13 mouse cellular contexts compared by ENCODE assay signal in the genomic region with DNA sequence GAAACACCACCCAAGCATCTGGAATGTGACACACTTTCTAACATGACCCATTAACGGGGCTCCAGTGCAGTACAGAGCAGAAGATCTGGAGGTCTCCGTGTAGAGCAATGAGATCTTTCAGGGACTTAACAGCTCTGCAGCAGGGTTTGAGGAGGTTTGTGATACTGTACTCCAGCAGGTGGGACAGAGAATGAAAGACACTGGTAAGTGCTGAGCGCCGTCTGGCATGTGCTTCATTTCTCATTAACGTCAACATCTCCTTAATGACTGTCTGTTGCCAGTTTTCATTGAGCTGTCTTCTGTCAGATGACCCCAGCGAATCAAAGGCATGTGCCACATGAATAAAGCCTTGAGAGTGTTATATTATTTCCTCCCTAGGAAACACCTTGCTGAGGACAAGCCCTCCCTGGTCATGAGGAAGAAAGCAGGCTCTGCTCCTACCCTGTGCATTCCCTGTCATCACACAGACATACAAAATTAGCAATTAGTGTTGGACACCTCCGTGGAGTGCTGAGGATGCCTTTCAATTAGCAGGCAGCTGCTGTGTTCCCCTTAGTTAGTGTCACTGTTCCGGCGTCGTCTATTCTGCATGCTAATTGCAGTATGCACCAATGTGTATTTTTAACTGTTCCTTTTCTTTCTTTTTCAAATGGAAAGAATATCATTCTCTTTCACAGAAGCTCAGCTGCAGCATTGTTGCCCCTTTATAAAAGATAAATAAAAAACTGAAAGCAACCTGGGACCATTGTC.
A peak's percentile ranks its signal among the peaks of the same experiment; 100 is the strongest.
DNase-seq lines count a peak whose midpoint lies in the region; ATAC-seq and TF ChIP-seq lines count a peak whose summit lies in the region.
"Had no signal": no experiment of that assay in that cellular context is flagged by ENCODE, and none has a peak within 500 bp of the region (broad histone marks: within the 10 kb centered on the region; RNA-seq: fewer than 3 reads in every experiment).

No protein-coding gene starts in this region.

- H3K27ac ChIP-seq in forebrain, postnatal 0 days (ENCODE audit: low read depth, low read length): 0 out of 2 replicates have a peak overlapping the region, but pooled peaks have one; percentile 51
- no peak overlapping the region for H3K27ac ChIP-seq in midbrain, embryonic 14.5 days (replicated peaks; ENCODE audit: low read depth, low read length)
- no peak overlapping the region for H3K27ac ChIP-seq in stomach, postnatal 0 days (replicated peaks)

- WGBS in forebrain, postnatal 0 days: 10% methylated on average over 10 of the region's 10 CpGs
- WGBS in midbrain, embryonic 14.5 days: 31% methylated on average over 10 of the region's 10 CpGs
- WGBS in stomach, postnatal 0 days: 61% methylated on average over 10 of the region's 10 CpGs

- peak; percentile 43 to 49 for DNase-seq in right cerebral cortex, postnatal 10 days (ENCODE audit: low spot score in 2 of 2)
- no peak for DNase-seq in right cerebral cortex, adult 2 months (ENCODE audit: low spot score in 2 of 2)
- peak; percentile 71 for DNase-seq in forebrain, postnatal 0 days
- peak; percentile 64 for DNase-seq in midbrain, embryonic 14.5 days
- no peak for DNase-seq in thymus, adult 18-20 months
- no peak for DNase-seq in stomach, postnatal 0 days (ENCODE audit: low spot score)
- DNase-seq: cerebellum, postnatal 36 days; gastrocnemius, postnatal 14 days; lung, postnatal 4 days; thymus, postnatal 36 days had no signal

- no peak for TF ChIP-seq EP300 in stomach, postnatal 0 days (optimal IDR thresholded peaks at IDR 0.05)

- no peak overlapping the region for H3K4me3 ChIP-seq in forebrain, postnatal 0 days (ENCODE audit: low read depth, low read length)
- H3K4me3 ChIP-seq in midbrain, embryonic 14.5 days (replicated peaks; ENCODE audit: low read depth, low read length): no peak overlapping the region
- H3K4me3 ChIP-seq in stomach, postnatal 0 days (ENCODE audit: low read depth, low read length): no peak overlapping the region

- 0 out of 2 replicates have a peak, but pooled peaks cover 3% of the 10 kb centered on the region for H3K27me3 ChIP-seq in forebrain, postnatal 0 days (ENCODE audit: insufficient read depth, low read length)
- no peaks in the 10 kb centered on the region for H3K27me3 ChIP-seq in midbrain, embryonic 14.5 days (ENCODE audit: control insufficient read depth, insufficient read depth, low read length)
- no peaks in the 10 kb centered on the region for H3K27me3 ChIP-seq in stomach, postnatal 0 days (ENCODE audit: control insufficient read depth, insufficient read depth, low read length)
- H3K27me3 ChIP-seq: CH12.LX had no signal

- H3K9ac ChIP-seq in forebrain, postnatal 0 days: no peak overlapping the region
- H3K9ac ChIP-seq in midbrain, embryonic 14.5 days (replicated peaks; ENCODE audit: low read length): no peak overlapping the region
- H3K9ac ChIP-seq in stomach, postnatal 0 days (ENCODE audit: low read length): no peak overlapping the region

- no peak overlapping the region; the same call in 1 of the 2 replicates for H3K4me2 ChIP-seq in forebrain, postnatal 0 days (ENCODE audit: low read depth)
- H3K4me2 ChIP-seq in midbrain, embryonic 14.5 days (ENCODE audit: low read length): 0 out of 2 replicates have a peak overlapping the region, but pooled peaks have one; percentile 1
- H3K4me2 ChIP-seq in stomach, postnatal 0 days (replicated peaks; ENCODE audit: low read depth): no peak overlapping the region

- no peaks in the 10 kb centered on the region for H3K9me3 ChIP-seq in forebrain, postnatal 0 days (ENCODE audit: low read length)
- no peaks in the 10 kb centered on the region for H3K9me3 ChIP-seq in midbrain, embryonic 14.5 days (ENCODE audit: control insufficient read depth, low read length)
- no peaks in the 10 kb centered on the region for H3K9me3 ChIP-seq in stomach, postnatal 0 days (ENCODE audit: control insufficient read depth, low read length)

- no peaks in the 10 kb centered on the region for H3K36me3 ChIP-seq in forebrain, postnatal 0 days (ENCODE audit: insufficient read depth)
- no peaks in the 10 kb centered on the region for H3K36me3 ChIP-seq in midbrain, embryonic 14.5 days (ENCODE audit: control insufficient read depth, insufficient read depth, low read length)
- H3K36me3 ChIP-seq in stomach, postnatal 0 days (ENCODE audit: control insufficient read depth, insufficient read depth, low read length): no peaks in the 10 kb centered on the region

- peak; percentile 89 for ATAC-seq in forebrain, postnatal 0 days
- ATAC-seq in midbrain, embryonic 14.5 days (ENCODE audit: low FRiP score, low TSS enrichment): peak; percentile 85
- ATAC-seq in inflammation-experienced regulatory T-cells, adult 6 months: no peak
- no peak for ATAC-seq in stomach, postnatal 0 days (ENCODE audit: low FRiP score, low TSS enrichment)
- ATAC-seq: intestine, postnatal 0 days had no signal

- H3K4me1 ChIP-seq in forebrain, postnatal 0 days (ENCODE audit: insufficient read depth): peaks cover 4% of the 10 kb centered on the region; the same call in 1 of the 2 replicates
- 0 out of 2 replicates have a peak, but pooled peaks cover 9% of the 10 kb centered on the region for H3K4me1 ChIP-seq in midbrain, embryonic 14.5 days (ENCODE audit: control insufficient read depth, insufficient read depth, low read length)
- H3K4me1 ChIP-seq in stomach, postnatal 0 days (replicated peaks; ENCODE audit: control insufficient read depth, insufficient read depth): no peaks in the 10 kb centered on the region

- TF ChIP-seq CTCF in forebrain, postnatal 0 days (IDR thresholded peaks at IDR 0.05; ENCODE audit: low read depth): no peak
- TF ChIP-seq CTCF in stomach, postnatal 0 days (IDR thresholded peaks at IDR 0.05; ENCODE audit: low read depth): no peak

Comparison
In these comparisons a context has a peak if more than half of its experiments do, and no peak if none do; other contexts are left out.
1. DNase-seq: peak in right cerebral cortex, postnatal 10 days (2 of 2), forebrain, postnatal 0 days (single experiment) and midbrain, embryonic 14.5 days (single experiment); none in right cerebral cortex, adult 2 months (0 of 2), thymus, adult 18-20 months (0 of 2) and stomach, postnatal 0 days (single experiment).
2. ATAC-seq: peak in forebrain, postnatal 0 days (single experiment) and midbrain, embryonic 14.5 days (single experiment); none in inflammation-experienced regulatory T-cells, adult 6 months (single experiment) and stomach, postnatal 0 days (single experiment).